Mouse (Mus musculus): Measurements from ENCODE around the gene Klra7.
"Not testable (repeated sequence)": the region's sequence is repeated elsewhere in the genome, so short reads cannot be mapped to it uniquely, and the experiment has no call there.

Gene Klra7

GRCm38 (mm10) chr6:130233222-130233621 lies at the start of gene Klra7:
Gene Klra7, minus strand, starts transcription at chr6:130233322.
- DNase-seq (ENCODE audit: low spot score in 2 of 2): no peak

GRCm38 (mm10) chr6:130281828-130282227 lies 48.7 kb upstream of the Klra7 start, which contains the start of gene Klra10:
Gene Klra10, minus strand, starts transcription at chr6:130281928.
- not testable (repeated sequence) for DNase-seq (ENCODE audit: low spot score in 2 of 2)

GRCm38 (mm10) chr6:130255326-130255725 lies 22.2 kb upstream of the Klra7 start:
- no peak for DNase-seq (ENCODE audit: low spot score in 2 of 2)

- no peak for DNase-seq (ENCODE audit: low spot score in 2 of 2)
These were observed 4.4 kb upstream of the Klra7 start for GRCm38 (mm10) chr6:130237536-130237935.

GRCm38 (mm10) chr6:130236635-130237034 lies 3.5 kb upstream of the Klra7 start:
- DNase-seq (ENCODE audit: low spot score in 2 of 2): no peak

- not testable (repeated sequence) for DNase-seq (ENCODE audit: low spot score in 2 of 2)
These were observed 35.7 kb downstream of the Klra7 start for GRCm38 (mm10) chr6:130197453-130197852.

- not testable (repeated sequence) for DNase-seq (ENCODE audit: low spot score in 2 of 2)
These were observed 40.1 kb downstream of the Klra7 start, which contains the start of gene Klra9 for GRCm38 (mm10) chr6:130193012-130193411. Gene Klra9, minus strand, starts transcription at chr6:130193112.

Data from frontal cortex, postnatal 36 days (tissue).